Comparison of ENCODE assay signal across 8 mouse cellular contexts in genomic region chr16:31354341-31355329, GRCm38 (mm10). TPM values are rescaled to one million over a fixed set of nuclear protein-coding genes. Genes with fewer than 3 reads are reported as not detected.
DNase-seq lines count a peak whose midpoint lies in the region; ATAC-seq lines count a peak whose summit lies in the region.

No protein-coding gene starts in this region.

- H3K4me3 ChIP-seq in hindbrain, embryonic 15.5 days, result no peak overlapping the region

- H3K27me3 ChIP-seq in hindbrain, embryonic 15.5 days, result peaks cover 3% of the 10 kb centered on the region; the same call in 1 of the 2 replicates

- no peak overlapping the region for H3K27ac ChIP-seq in hindbrain, embryonic 15.5 days (replicated peaks)

- no peaks in the 10 kb centered on the region for H3K9me3 ChIP-seq in hindbrain, embryonic 15.5 days

- H3K36me3 ChIP-seq in hindbrain, embryonic 15.5 days, result no peaks in the 10 kb centered on the region

- H3K9ac ChIP-seq in hindbrain, embryonic 15.5 days, result no peak overlapping the region

- ATAC-seq in hindbrain, embryonic 15.5 days (ENCODE audit: low FRiP score, low read depth), result peak; percentile 69; the same call in 1 of the 2 replicates
- peak; percentile 87 for ATAC-seq in megakaryocyte progenitor cell, adult 5-6 weeks (replicated peaks; ENCODE audit: poor library complexity)
- no peak; the same call in 1 of the 2 replicates for ATAC-seq in erythroid progenitor cell, adult 5-6 weeks (replicated peaks; ENCODE audit: low FRiP score, poor library complexity, severe bottlenecking)

- peak overlapping the region; percentile 30; the same call in 1 of the 2 replicates for H3K4me2 ChIP-seq in hindbrain, embryonic 15.5 days

- H3K4me1 ChIP-seq in hindbrain, embryonic 15.5 days (replicated peaks), result no peaks in the 10 kb centered on the region

- 30% methylated on average over 17 of the region's 17 CpGs for WGBS in hindbrain, embryonic 15.5 days

- DNase-seq in R1 (ENCODE audit: low read depth, low spot score), result peak; percentile 88
- peak; percentile 64 for DNase-seq in cerebellum, adult 9-11 months
- peak; percentile 71 to 75 for DNase-seq in frontal cortex, postnatal 36 days (ENCODE audit: low spot score in 2 of 2)
- peak; percentile 40 to 68 for DNase-seq in left cerebral cortex, adult 8-10 months (ENCODE audit: low spot score in 2 of 2)
- DNase-seq in right cerebral cortex, postnatal 25 days, result peak; percentile 48

RNA-seq across cellular contexts. Expression of gene Apod, which starts 40.0 kb away (rescaled TPM):
- polyA plus RNA-seq in hindbrain, embryonic 15.5 days (2015; fragmentation: Nextera tagmentation; extraction: Ambion mirVana), result 93.8 and 119 TPM in 2 replicates
- 100 to 1,000 TPM; 234 to 245 (median 236) TPM for total RNA-seq in left cerebral cortex, adult 8-10 months (2022)
- not detected in 2 replicates for total RNA-seq in megakaryocyte progenitor cell, adult 5-6 weeks (2015)
- total RNA-seq in megakaryocyte progenitor cell, adult 5-6 weeks (2017), result not detected in 2 replicates
- total RNA-seq in erythroid progenitor cell, adult 5-6 weeks (2015; ENCODE audit: low replicate concordance), result 2.9 TPM in 1 of 2 replicates, not detected in the other
- not detected in 2 replicates for total RNA-seq in erythroid progenitor cell, adult 5-6 weeks (2017; ENCODE audit: low replicate concordance)

Comparison
In these comparisons a context has a peak if more than half of its experiments do, and no peak if none do; other contexts are left out.
1. RNA of gene Apod, which starts 40.0 kb away (total RNA-seq): 234 to 245 TPM in left cerebral cortex, adult 8-10 months; not detected in megakaryocyte progenitor cell, adult 5-6 weeks and 2.9 TPM in erythroid progenitor cell, adult 5-6 weeks; every median in the first group is over 10 times any median in the second.
2. Peak in every context shown above with its lines, with median percentiles within 50 percentile points of each other: DNase-seq.